Mouse (Mus musculus): ENCODE measurements around the gene Susd6. TPM values are rescaled to one million over a fixed set of nuclear protein-coding genes. Genes with fewer than 3 reads are reported as not detected.

The Susd6 gene
- 11.4 and 14.0 TPM in 2 replicates for polyA plus RNA-seq (2015; fragmentation: Nextera tagmentation; extraction: Ambion mirVana)

DNA sequence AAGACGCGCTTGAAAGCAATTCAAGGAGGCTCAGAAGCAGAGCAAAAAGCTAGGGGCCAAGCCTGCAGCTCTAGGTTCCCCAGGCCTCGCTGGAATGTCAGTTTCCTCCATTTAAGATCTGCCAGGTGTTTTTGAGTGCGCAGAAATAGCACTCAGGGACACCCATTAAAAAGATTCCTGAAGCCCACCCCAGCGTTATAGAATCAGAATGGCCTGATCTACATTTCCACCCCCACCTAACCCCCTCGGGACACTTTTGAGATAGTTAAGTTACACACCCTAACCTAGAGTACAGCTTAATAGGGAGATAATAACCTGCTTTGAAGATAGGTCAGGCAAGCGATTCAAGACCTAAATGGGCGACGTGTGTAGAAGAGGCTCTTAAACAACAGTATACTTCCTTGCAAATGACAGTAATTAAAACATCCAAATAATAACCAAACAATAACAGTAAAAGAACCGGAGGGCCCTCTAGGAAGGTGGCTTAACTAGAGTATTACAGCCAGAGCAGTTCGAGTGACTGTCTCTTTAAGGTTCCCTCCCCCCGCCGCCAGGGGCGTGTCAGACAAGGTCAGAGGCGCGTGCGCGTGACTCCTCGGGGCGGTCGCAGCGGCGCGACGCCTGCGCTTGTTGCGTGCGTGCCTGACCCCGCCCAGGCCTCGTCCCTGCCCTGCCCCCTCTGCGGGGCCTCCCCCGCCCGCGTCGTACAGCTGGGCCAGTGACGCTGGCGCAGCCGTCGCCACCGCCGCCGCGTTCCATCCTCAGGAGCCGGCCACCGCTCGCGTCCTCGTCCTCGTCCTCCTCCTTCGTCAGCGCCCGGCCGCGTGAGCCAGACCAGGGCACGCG lies at the start of gene Susd6:
Gene Susd6, plus strand, starts transcription at position 662 of the 846 bp plus-strand sequence.

DNA sequence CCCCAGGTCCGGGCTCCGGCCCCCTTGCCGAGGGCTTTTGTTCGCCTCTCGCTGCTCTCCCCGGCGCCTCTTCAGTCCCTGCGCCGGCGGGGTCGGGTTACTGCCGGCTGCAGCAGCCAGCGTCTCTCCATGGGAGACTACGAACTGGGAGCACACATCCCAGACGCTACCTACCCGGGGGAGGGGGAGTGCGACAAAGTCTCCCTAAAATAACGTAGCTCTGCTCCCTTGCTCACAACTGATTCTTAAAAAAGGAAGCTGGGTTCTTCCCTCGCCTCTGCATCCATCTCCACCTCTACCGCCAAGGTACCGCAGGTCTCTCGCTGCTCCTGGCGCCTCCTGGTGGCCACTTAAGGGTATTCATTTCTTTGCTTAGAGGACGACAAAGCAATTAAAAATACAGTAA lies 29.9 kb upstream of the Susd6 start, which contains the start of gene Ccdc177:
Gene Ccdc177, minus strand, starts transcription at position 292 of the 406 bp plus-strand sequence.

Other genes starting within 250 kb of the Susd6 start
- gene Slc39a9, start 146.6 kb upstream of the Susd6 start, polyA plus RNA-seq (2015; fragmentation: Nextera tagmentation; extraction: Ambion mirVana) = 9.0 and 13.1 TPM in 2 replicates
- 129 and 132 TPM in 2 replicates for gene Erh, start 146.2 kb upstream of the Susd6 start, polyA plus RNA-seq (2015; fragmentation: Nextera tagmentation; extraction: Ambion mirVana)
- 0.36 TPM in 1 of 2 replicates, not detected in the other for gene Plekhd1, start 97.9 kb upstream of the Susd6 start, polyA plus RNA-seq (2015; fragmentation: Nextera tagmentation; extraction: Ambion mirVana)
- gene Ccdc177, start 29.8 kb upstream of the Susd6 start, polyA plus RNA-seq (2015; fragmentation: Nextera tagmentation; extraction: Ambion mirVana) = 0.08 and 0.10 TPM in 2 replicates
- 328 and 563 TPM in 2 replicates for gene Srsf5, start 155.0 kb downstream of the Susd6 start, polyA plus RNA-seq (2015; fragmentation: Nextera tagmentation; extraction: Ambion mirVana)
- 11.1 and 20.1 TPM in 2 replicates for gene Slc10a1, start 178.2 kb downstream of the Susd6 start, polyA plus RNA-seq (2015; fragmentation: Nextera tagmentation; extraction: Ambion mirVana)
- gene Smoc1, start 236.3 kb downstream of the Susd6 start, polyA plus RNA-seq (2015; fragmentation: Nextera tagmentation; extraction: Ambion mirVana) = 12.5 and 37.1 TPM in 2 replicates